Mouse (Mus musculus) heart, embryonic 10.5 days (tissue): Measurements from ENCODE around the gene Ccm2. TPM values are rescaled to one million over a fixed set of nuclear protein-coding genes. Genes with fewer than 3 reads are reported as not detected.

Experiments used
- DNase-seq: peaks from one replicate; pipeline ENCODE4 v3.0.0-alpha.2; 2017; ENCODE audit warnings: low spot score
- H3K27ac ChIP-seq: fragments of 300-500 bp; sonication (generic); 2 replicates; pipeline ENCODE4 v1.5.1; 2016; ENCODE audit warnings: mild to moderate bottlenecking
- H3K27me3 ChIP-seq: fragments of 300-500 bp; sonication (generic); 2 replicates; pipeline ENCODE4 v1.6.1; 2016; ENCODE audit warnings: mild to moderate bottlenecking; ENCODE audit not compliant: poor library complexity, insufficient read depth, severe bottlenecking
- H3K36me3 ChIP-seq: fragments of 300-500 bp; sonication (generic); 2 replicates; pipeline ENCODE4 v1.6.1; 2016; ENCODE audit warnings: mild to moderate bottlenecking, moderate library complexity
- H3K4me1 ChIP-seq: fragments of 300-500 bp; sonication (generic); 2 replicates; pipeline ENCODE4 v1.6.1; 2016; ENCODE audit warnings: mild to moderate bottlenecking
- H3K4me3 ChIP-seq: fragments of 300-500 bp; sonication (generic); 2 replicates; pipeline ENCODE4 v1.5.1; 2016; ENCODE audit warnings: mild to moderate bottlenecking, moderate library complexity
- H3K9me3 ChIP-seq: fragments of 300-500 bp; sonication (generic); 2 replicates; pipeline ENCODE4 v1.6.1; 2016; ENCODE audit warnings: mild to moderate bottlenecking, moderate library complexity
- WGBS: fragments of 180-500 bp; shearing (Covaris S2); methylation state at CpG from one replicate; pipeline ENCODE4 v1.1.7; 2016; 5-methylcytosine and 5-hydroxymethylcytosine counted together
- polyA plus RNA-seq: library from polyadenylated mRNA; unstranded; fragments of >200 nt; fragmentation: Nextera tagmentation; extraction: Ambion mirVana; gene quantifications from 2 replicates; pipeline ENCODE4 v1.2.1, GENCODE M21; 2016

Ccm2 gene
- polyA plus RNA-seq, 1 experiment from 2014 or later: 108 TPM

GRCm38 (mm10) chr11:6568584-6569409, 22.1 kb downstream of the Ccm2 start:
- Histone ChIP-seq H3K27ac (peak overlapping the region; percentile 19), H3K27me3 (no peaks in the 10 kb centered on the region), H3K4me1 (peaks cover 37% of the 10 kb centered on the region), H3K9me3 (no peaks in the 10 kb centered on the region), H3K36me3 (peaks cover 41% of the 10 kb centered on the region), H3K4me3 (no peak overlapping the region)
- DNase-seq: no peak
- WGBS: 61% methylated on average over 11 of the region's 11 CpGs

DNA sequence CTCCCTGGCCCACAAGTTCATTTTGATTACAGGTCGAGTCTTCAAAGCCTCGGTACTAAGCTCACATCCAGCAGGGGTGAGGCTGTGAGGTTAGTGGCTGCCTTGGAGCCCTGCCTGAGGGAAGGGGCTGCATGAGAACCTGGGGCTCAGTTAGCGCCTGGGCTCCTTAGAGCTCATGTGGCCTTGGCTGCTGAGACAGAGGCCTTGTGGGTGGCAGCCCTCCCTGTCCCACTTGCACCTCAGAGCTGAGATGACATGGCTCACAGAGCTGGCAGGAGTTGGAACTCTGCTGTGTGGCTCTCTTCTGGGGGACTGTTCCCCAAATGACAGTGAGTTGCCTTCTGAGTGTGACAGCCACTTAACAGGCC, 22.7 kb downstream of the Ccm2 start:
- H3K4me3 ChIP-seq: no peak overlapping the region
- WGBS: 47% methylated on average over 3 of the region's 3 CpGs
- peak overlapping the region; percentile 19; the same call in 1 of the 2 replicates for H3K27ac ChIP-seq
- H3K9me3 ChIP-seq: no peaks in the 10 kb centered on the region
- H3K27me3 ChIP-seq: no peaks in the 10 kb centered on the region
- peaks cover 34% of the 10 kb centered on the region for H3K4me1 ChIP-seq
- no peak for DNase-seq
- peaks cover 37% of the 10 kb centered on the region for H3K36me3 ChIP-seq

DNA sequence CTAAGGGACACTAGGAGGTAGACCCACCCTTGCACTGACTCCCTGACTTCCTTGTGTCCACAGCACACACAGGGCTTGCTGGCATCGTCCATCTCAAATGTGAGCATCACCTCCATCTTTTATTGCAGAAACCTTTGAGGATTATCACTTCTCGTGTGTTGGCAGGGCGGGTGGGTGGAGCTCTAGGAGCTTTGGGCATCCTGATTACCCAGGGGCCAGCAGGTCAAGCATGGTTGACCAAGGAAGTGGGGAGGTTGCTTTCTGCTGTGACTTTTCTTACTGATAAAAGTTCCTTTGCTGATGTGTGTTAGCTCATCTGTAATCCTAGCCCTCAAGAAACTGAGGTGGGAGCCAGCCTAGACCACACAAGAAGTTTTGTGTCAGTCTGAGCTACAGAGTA, 29.5 kb downstream of the Ccm2 start:
- H3K27ac ChIP-seq: no peak overlapping the region
- 90% methylated on average over 3 of the region's 3 CpGs for WGBS
- no peaks in the 10 kb centered on the region for H3K9me3 ChIP-seq
- peaks cover 16% of the 10 kb centered on the region; the same call in 1 of the 2 replicates for H3K4me1 ChIP-seq
- H3K27me3 ChIP-seq: no peaks in the 10 kb centered on the region
- no peak for DNase-seq
- no peak overlapping the region for H3K4me3 ChIP-seq
- H3K36me3 ChIP-seq: peaks cover 42% of the 10 kb centered on the region

GRCm38 (mm10) chr11:6579361-6579760, 32.7 kb downstream of the Ccm2 start:
- H3K4me1 ChIP-seq: peaks cover 5% of the 10 kb centered on the region; the same call in 1 of the 2 replicates
- no peak for DNase-seq
- no peaks in the 10 kb centered on the region for H3K9me3 ChIP-seq
- H3K36me3 ChIP-seq: peaks cover 28% of the 10 kb centered on the region
- no peak overlapping the region for H3K4me3 ChIP-seq
- no peaks in the 10 kb centered on the region for H3K27me3 ChIP-seq
- no peak overlapping the region for H3K27ac ChIP-seq
- 95% methylated on average over 7 of the region's 7 CpGs for WGBS

- H3K4me3 ChIP-seq: no peak overlapping the region
- DNase-seq: no peak
- WGBS: 80% methylated on average over 4 of the region's 4 CpGs
- peaks cover 5% of the 10 kb centered on the region; the same call in 1 of the 2 replicates for H3K4me1 ChIP-seq
- H3K27ac ChIP-seq: no peak overlapping the region
- no peaks in the 10 kb centered on the region for H3K27me3 ChIP-seq
- H3K36me3 ChIP-seq: peaks cover 36% of the 10 kb centered on the region
- H3K9me3 ChIP-seq: no peaks in the 10 kb centered on the region
Observed at GRCm38 (mm10) chr11:6580065-6580750, 33.5 kb downstream of the Ccm2 start.

- Histone ChIP-seq H3K4me3 (no peak overlapping the region), H3K27me3 (no peaks in the 10 kb centered on the region), H3K27ac (no peak overlapping the region), H3K36me3 (peaks cover 34% of the 10 kb centered on the region), H3K4me1 (peaks cover 14% of the 10 kb centered on the region), H3K9me3 (no peaks in the 10 kb centered on the region)
- 98% methylated on average over 2 of the region's 2 CpGs for WGBS
- DNase-seq: no peak
Observed at GRCm38 (mm10) chr11:6581560-6581959, 34.9 kb downstream of the Ccm2 start.

GRCm38 (mm10) chr11:6585748-6586147, 39.1 kb downstream of the Ccm2 start:
- Histone ChIP-seq H3K27me3 (no peaks in the 10 kb centered on the region), H3K27ac (no peak overlapping the region), H3K9me3 (no peaks in the 10 kb centered on the region), H3K4me1 (peaks cover 20% of the 10 kb centered on the region), H3K36me3 (peaks cover 57% of the 10 kb centered on the region), H3K4me3 (no peak overlapping the region)
- 92% methylated on average over 8 of the region's 8 CpGs for WGBS
- no peak for DNase-seq

- H3K36me3 ChIP-seq: peaks cover 66% of the 10 kb centered on the region
- no peak overlapping the region for H3K4me3 ChIP-seq
- 76% methylated on average over 3 of the region's 3 CpGs for WGBS
- no peak overlapping the region for H3K27ac ChIP-seq
- H3K4me1 ChIP-seq: peaks cover 24% of the 10 kb centered on the region
- no peak for DNase-seq
- no peaks in the 10 kb centered on the region for H3K27me3 ChIP-seq
- no peaks in the 10 kb centered on the region for H3K9me3 ChIP-seq
Observed at GRCm38 (mm10) chr11:6586660-6587059, 40.0 kb downstream of the Ccm2 start.

- no peak for DNase-seq
- Histone ChIP-seq H3K4me1 (peaks cover 24% of the 10 kb centered on the region), H3K4me3 (no peak overlapping the region), H3K27me3 (no peaks in the 10 kb centered on the region), H3K27ac (no peak overlapping the region), H3K36me3 (peaks cover 73% of the 10 kb centered on the region), H3K9me3 (no peaks in the 10 kb centered on the region)
- WGBS: 85% methylated on average over 7 of the region's 7 CpGs
Observed at GRCm38 (mm10) chr11:6587249-6587940, 40.7 kb downstream of the Ccm2 start.

DNA sequence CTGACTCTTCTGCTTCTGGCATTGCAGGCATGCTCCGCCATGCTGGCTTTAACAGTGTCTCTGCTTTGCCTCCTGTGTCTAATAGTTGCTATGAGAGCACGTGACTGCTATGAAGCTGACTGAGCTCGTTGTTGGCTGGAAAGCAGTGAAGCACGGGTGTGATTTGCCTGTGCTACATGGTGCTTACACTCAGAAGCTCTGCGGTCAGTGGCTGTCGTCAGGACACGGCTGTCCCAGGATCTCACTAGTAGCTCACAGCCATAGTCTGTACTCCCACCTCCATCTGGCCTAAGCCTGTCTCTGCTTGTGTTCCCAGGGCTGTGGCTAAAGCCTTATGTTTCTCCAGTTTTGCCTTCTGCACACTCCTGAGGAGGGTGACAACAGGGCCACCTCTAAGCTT, 41.6 kb downstream of the Ccm2 start:
- Histone ChIP-seq H3K4me3 (no peak overlapping the region), H3K9me3 (no peaks in the 10 kb centered on the region), H3K4me1 (peaks cover 24% of the 10 kb centered on the region), H3K27me3 (0 out of 2 replicates have a peak, but pooled peaks cover under 1% of the 10 kb centered on the region), H3K27ac (no peak overlapping the region), H3K36me3 (peaks cover 76% of the 10 kb centered on the region)
- DNase-seq: no peak
- 95% methylated on average over 7 of the region's 7 CpGs for WGBS

DNA sequence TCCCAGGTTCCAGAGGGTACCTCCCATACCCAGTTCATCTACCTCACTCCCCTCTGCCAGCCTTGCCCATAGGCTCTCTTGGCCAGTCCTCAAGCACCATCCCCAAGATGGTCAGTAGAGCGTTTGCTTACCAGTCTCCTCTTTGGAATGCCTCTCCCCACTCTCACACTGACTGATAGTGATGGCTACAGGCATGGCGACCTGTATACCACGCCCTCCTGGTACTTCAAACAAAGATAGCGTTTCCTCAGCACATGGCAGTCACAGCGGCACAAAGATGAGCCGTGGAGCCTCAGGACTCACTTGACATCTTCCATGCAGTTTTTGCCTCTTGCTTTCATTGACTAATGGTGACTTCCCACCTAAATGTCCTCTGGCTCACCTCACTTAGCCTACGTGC, 43.2 kb downstream of the Ccm2 start:
- WGBS: 78% methylated on average over 7 of the region's 7 CpGs
- no peak overlapping the region for H3K4me3 ChIP-seq
- H3K4me1 ChIP-seq: peaks cover 38% of the 10 kb centered on the region
- peaks cover 84% of the 10 kb centered on the region for H3K36me3 ChIP-seq
- no peaks in the 10 kb centered on the region for H3K9me3 ChIP-seq
- no peak for DNase-seq
- no peak overlapping the region for H3K27ac ChIP-seq
- H3K27me3 ChIP-seq: 0 out of 2 replicates have a peak, but pooled peaks cover 3% of the 10 kb centered on the region

DNA sequence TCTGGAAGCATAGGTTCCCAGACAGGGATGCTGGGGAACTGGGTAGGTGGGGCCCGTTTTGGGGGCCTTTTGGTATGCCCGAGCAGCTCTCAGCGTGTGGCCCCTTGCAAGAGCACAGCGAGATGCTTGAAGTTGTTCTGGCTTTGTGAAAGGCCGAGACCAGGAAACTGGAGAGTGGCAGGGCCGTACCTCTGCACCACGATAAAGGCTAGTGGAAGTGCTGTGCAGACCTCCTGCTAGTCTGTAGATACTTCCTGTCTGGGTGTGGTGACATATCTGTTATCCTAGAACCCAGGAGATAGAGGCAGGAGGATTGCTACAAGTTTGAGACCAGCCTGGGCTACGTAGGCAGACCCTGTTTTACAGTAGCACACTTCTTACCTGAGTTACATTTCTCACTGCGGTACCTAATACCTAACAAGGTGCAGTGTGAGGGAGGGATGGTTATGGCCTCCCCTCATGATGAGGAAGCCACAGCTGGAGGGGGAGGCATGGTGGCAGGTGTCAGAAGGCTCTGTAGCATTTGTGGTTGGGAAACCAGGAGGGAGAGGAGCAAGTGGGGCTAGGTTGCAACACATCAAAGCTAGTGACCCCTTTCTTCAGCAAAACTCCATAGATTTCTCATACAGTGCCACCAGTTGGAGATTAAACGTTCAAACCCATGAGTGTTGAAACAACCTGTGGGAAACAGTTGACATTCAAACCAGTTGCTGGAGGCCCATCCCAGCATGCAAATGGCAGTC, 44.4 kb downstream of the Ccm2 start:
- no peaks in the 10 kb centered on the region for H3K9me3 ChIP-seq
- no peak overlapping the region for H3K4me3 ChIP-seq
- H3K4me1 ChIP-seq: peaks cover 42% of the 10 kb centered on the region
- H3K27ac ChIP-seq: no peak overlapping the region
- DNase-seq: no peak
- H3K36me3 ChIP-seq: peaks cover 85% of the 10 kb centered on the region
- H3K27me3 ChIP-seq: 0 out of 2 replicates have a peak, but pooled peaks cover 3% of the 10 kb centered on the region
- 78% methylated on average over 10 of the region's 10 CpGs for WGBS
